Mouse (Mus musculus) lung, postnatal 0 days (tissue): ENCODE data around the gene Gh.

Source experiments
- CTCF ChIP-seq: IDR thresholded peaks from 2 replicates; pipeline ENCODE4 v1.5.1; 2016; ENCODE audit warnings: antibody characterized with exemption, mild to moderate bottlenecking
- EP300 ChIP-seq: IDR thresholded peaks from 2 replicates; pipeline ENCODE4 v1.6.1; 2016; ENCODE audit warnings: antibody characterized with exemption, mild to moderate bottlenecking, control low read depth

DNA sequence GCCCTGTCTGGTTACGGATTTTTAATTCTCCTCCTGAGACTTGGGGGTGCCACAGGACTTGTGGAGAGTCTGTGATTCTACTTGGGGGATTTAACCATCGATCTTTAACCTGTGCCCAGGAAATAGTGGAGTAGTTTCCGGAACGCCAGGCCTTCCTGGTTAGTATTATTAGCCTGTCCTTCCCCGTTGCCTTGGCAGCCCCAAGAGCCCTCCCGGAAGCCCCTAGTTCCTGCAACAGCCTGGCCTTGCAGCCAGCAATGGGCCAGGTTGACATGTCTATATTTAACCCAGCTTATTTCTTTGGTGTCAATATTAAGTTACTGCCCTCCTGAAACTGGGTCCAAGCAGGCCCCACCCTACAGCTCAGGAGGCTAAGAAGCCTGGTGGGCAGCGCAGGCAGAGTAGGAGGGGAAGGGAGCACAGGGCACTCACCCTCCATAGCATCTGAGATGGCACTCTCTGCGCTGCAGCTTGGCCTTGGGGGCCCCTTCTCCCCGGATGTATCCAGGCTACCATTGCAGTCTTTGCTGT lies 39.4 kb upstream of the Gh start:
- TF ChIP-seq CTCF (no peak), EP300 (no peak)
